Mouse (Mus musculus) CH12.LX (cell line): Measurements from ENCODE around the gene Yaf2. TPM values are rescaled to one million over a fixed set of nuclear protein-coding genes. Genes with fewer than 3 reads are reported as not detected.

ENCODE experiments used
- DNase-seq: peaks from one replicate; pipeline ENCODE4 v3.0.0-alpha.2; 2013; ENCODE audit errors: extremely low read depth
- H3K27ac ChIP-seq: 2 replicates; pipeline ENCODE4 v1.5.1; 2012; ENCODE audit warnings: low read depth, mild to moderate bottlenecking, control low read depth, moderate library complexity; ENCODE audit not compliant: insufficient read depth
- H3K27me3 ChIP-seq: replicated peaks from 2 replicates; pipeline ENCODE3; 2012; ENCODE audit warnings: inconsistent platforms
- H3K36me3 ChIP-seq, 2 experiments: replicated peaks in 1 of 2; 2 replicates each; pipeline versions ENCODE3 to v1.6.1; 2012; ENCODE audit warnings: inconsistent platforms in 1 of 2, low read length in 1 of 2, mild to moderate bottlenecking in 1 of 2, mixed read lengths in 1 of 2, moderate library complexity in 1 of 2; ENCODE audit not compliant: control insufficient read depth in 1 of 2, insufficient read depth in 1 of 2
- H3K4me1 ChIP-seq, 2 experiments: 2 replicates each; pipeline ENCODE4 v1.6.1; 2012; ENCODE audit warnings: inconsistent platforms in 1 of 2, moderate library complexity in 1 of 2; ENCODE audit not compliant: insufficient read depth in 2 of 2, control insufficient read depth in 1 of 2
- H3K4me2 ChIP-seq: 2 replicates; pipeline ENCODE4 v1.6.1; 2012; ENCODE audit warnings: low read depth, mild to moderate bottlenecking, control low read depth; ENCODE audit not compliant: poor library complexity, insufficient read depth, severe bottlenecking
- H3K4me3 ChIP-seq, 3 experiments: fragments of 150-350 bp in 1 of 3; sonication (generic) in 1 of 3; replicated peaks in 1 of 3; 2 replicates each; pipeline versions ENCODE3 to v1.5.1; 2011 to 2012; ENCODE audit warnings: low read depth in 2 of 3, low read length in 2 of 3, mild to moderate bottlenecking in 2 of 3, moderate library complexity in 2 of 3, control low read depth in 1 of 3, improper control_type of control experiment in 1 of 3, inconsistent platforms in 1 of 3, mixed read lengths in 1 of 3; ENCODE audit not compliant: poor library complexity in 1 of 3
- H3K79me2 ChIP-seq: replicated peaks from 2 replicates; pipeline ENCODE4 v1.6.1; 2012; ENCODE audit warnings: mild to moderate bottlenecking, moderate library complexity; ENCODE audit not compliant: control insufficient read depth, poor library complexity, insufficient read depth, severe bottlenecking; ENCODE audit errors: extremely low read depth
- H3K9ac ChIP-seq: 2 replicates; pipeline ENCODE4 v1.6.1; 2012; ENCODE audit warnings: low read depth, mild to moderate bottlenecking, control low read depth, moderate library complexity; ENCODE audit not compliant: insufficient read depth
- H3K9me3 ChIP-seq: replicated peaks from 2 replicates; pipeline ENCODE3; 2012; ENCODE audit warnings: low read length, inconsistent platforms, mixed read lengths
- BHLHE40 ChIP-seq: IDR thresholded peaks from 2 replicates; pipeline ENCODE4 v1.6.1; 2011; ENCODE audit warnings: mild to moderate bottlenecking, low read depth, low read length, improper control_type of control experiment
- CHD1 ChIP-seq: IDR thresholded peaks from 2 replicates; pipeline ENCODE4 v1.6.1; 2012; ENCODE audit warnings: low read depth, low read length, improper control_type of control experiment, inconsistent platforms
- CTCF ChIP-seq, 2 experiments: IDR thresholded peaks in 1 of 2; conservative IDR thresholded peaks in 1 of 2; 2 replicates each; pipeline ENCODE4 v1.5.1; 2011 to 2012; ENCODE audit warnings: low read depth in 2 of 2, low read length in 2 of 2, improper control_type of control experiment in 1 of 2, inconsistent platforms in 1 of 2, mild to moderate bottlenecking in 1 of 2, moderate library complexity in 1 of 2
- EP300 ChIP-seq: IDR thresholded peaks from 2 replicates; pipeline ENCODE4 v1.6.1; 2011; ENCODE audit warnings: low read length, improper control_type of control experiment
- ETS1 ChIP-seq: conservative IDR thresholded peaks from 2 replicates; pipeline ENCODE4 v1.6.1; 2012; ENCODE audit warnings: low read depth, mild to moderate bottlenecking, inconsistent platforms, low read length, improper control_type of control experiment, moderate library complexity
- GABPA ChIP-seq: IDR thresholded peaks from 2 replicates; pipeline ENCODE4 v1.6.1; 2012; ENCODE audit warnings: low read depth, low read length, improper control_type of control experiment, inconsistent platforms; ENCODE audit not compliant: insufficient replicate concordance
- HCFC1 ChIP-seq: IDR thresholded peaks from 2 replicates; pipeline ENCODE4 v1.6.1; 2012; ENCODE audit warnings: low read depth, mild to moderate bottlenecking, inconsistent platforms, low read length, improper control_type of control experiment
- IRF4 ChIP-seq: IDR thresholded peaks from 2 replicates; pipeline ENCODE4 v1.6.1; 2014; ENCODE audit warnings: low read depth, mild to moderate bottlenecking, inconsistent platforms, low read length, improper control_type of control experiment
- JUND ChIP-seq: conservative IDR thresholded peaks from 2 replicates; pipeline ENCODE4 v1.6.1; 2011; ENCODE audit warnings: low read depth, low read length, improper control_type of control experiment
- MAFK ChIP-seq: IDR thresholded peaks from 2 replicates; pipeline ENCODE4 v1.6.1; 2011; ENCODE audit warnings: low read length, improper control_type of control experiment; ENCODE audit not compliant: insufficient replicate concordance
- MAX ChIP-seq: IDR thresholded peaks from 2 replicates; pipeline ENCODE4 v1.6.1; 2011; ENCODE audit warnings: low read length, improper control_type of control experiment
- MXI1 ChIP-seq: IDR thresholded peaks from 2 replicates; pipeline ENCODE4 v1.6.1; 2011; ENCODE audit warnings: mild to moderate bottlenecking, low read depth, low read length, improper control_type of control experiment
- PAX5 ChIP-seq: IDR thresholded peaks from 2 replicates; pipeline ENCODE4 v1.6.1; 2012; ENCODE audit warnings: low read length, inconsistent platforms, mixed read lengths
- RAD21 ChIP-seq: IDR thresholded peaks from 2 replicates; pipeline ENCODE4 v1.6.1; 2011; ENCODE audit warnings: low read depth, mild to moderate bottlenecking, low read length, improper control_type of control experiment, moderate library complexity
- SIN3A ChIP-seq: IDR thresholded peaks from 2 replicates; pipeline ENCODE4 v1.6.1; 2012; ENCODE audit warnings: low read length, improper control_type of control experiment, inconsistent platforms
- UBTF ChIP-seq: IDR thresholded peaks from 2 replicates; pipeline ENCODE4 v1.6.1; 2012; ENCODE audit warnings: low read depth, mild to moderate bottlenecking, inconsistent platforms, low read length, improper control_type of control experiment, moderate library complexity
- USF1 ChIP-seq: IDR thresholded peaks from 2 replicates; pipeline ENCODE4 v1.6.1; 2014; ENCODE audit warnings: low read depth, mild to moderate bottlenecking, inconsistent platforms, low read length, improper control_type of control experiment
- ZKSCAN1 ChIP-seq: IDR thresholded peaks from 2 replicates; pipeline ENCODE4 v1.6.1; 2012; ENCODE audit warnings: low read depth, inconsistent platforms, low read length, improper control_type of control experiment, borderline replicate concordance
- dilution Hi-C: fragments of 300-500 bp; cut with MboI; formaldehyde crosslinking; loops from 2 replicates; pipeline ENCODE4 v1.14.3; 2020; ENCODE audit warnings: low sequenced_read_pairs; ENCODE audit not compliant: extremely low pct_unique_long_range_greater_than_20kb, extremely low pct_ligation_motif_present
- in situ Hi-C: fragments of 300-500 bp; cut with MboI; formaldehyde crosslinking; loops from 3 replicates; pipeline ENCODE4 v1.14.3; 2019; ENCODE audit warnings: low sequenced_read_pairs, low pct_ligation_motif_present, low pct_unique_long_range_greater_than_20kb, mixed read lengths
- polyA plus RNA-seq: library from polyadenylated mRNA; unstranded; fragments of >175 nt; gene quantifications from 2 replicates; pipeline ENCODE4 v1.2.1, GENCODE M21; 2012; ENCODE audit warnings: low read depth; ENCODE audit not compliant: insufficient read length
- total RNA-seq, 2 experiments: library from RNA; depleted of rRNA; stranded (reverse); fragments of 300-350 nt in 1 of 2; fragments of >200 nt in 1 of 2; gene quantifications; 2 replicates each; pipeline ENCODE4 v1.2.3; 2012 to 2014

Yaf2 gene
- total and polyA plus RNA-seq, 3 experiments = 32.7 to 78.4 (median 46.2) TPM

DNA sequence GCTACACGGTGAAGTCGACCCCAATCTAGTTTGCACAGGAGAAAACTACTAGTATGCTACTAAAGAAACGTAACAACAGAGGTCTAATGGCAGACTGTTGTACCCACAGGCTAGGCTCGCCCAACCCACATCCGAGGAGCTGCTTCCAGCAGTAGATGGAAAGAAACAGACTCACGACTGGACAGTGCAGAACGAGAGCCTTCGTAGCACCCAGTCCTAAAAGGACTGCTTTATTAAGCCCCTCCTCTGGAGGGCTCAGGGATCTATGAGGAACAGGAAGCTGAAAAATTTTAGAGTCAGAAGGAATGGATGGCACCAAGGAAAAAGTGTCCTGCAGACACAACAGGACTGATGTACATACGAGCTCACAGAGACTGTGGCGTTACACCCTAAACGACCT lies 42.3 kb downstream of the Yaf2 start:
- H3K27me3 ChIP-seq = no peaks in the 10 kb centered on the region
- 0 out of 2 replicates have a peak, but pooled peaks cover 2% of the 10 kb centered on the region for H3K79me2 ChIP-seq
- H3K27ac ChIP-seq = no peak overlapping the region
- DNase-seq = no peak
- peaks cover 0 to 26% of the 10 kb centered on the region in 2 experiments; a peak in 2 of 4 replicates for H3K4me1 ChIP-seq
- H3K4me3 ChIP-seq = no peak overlapping the region
- no peak for TF ChIP-seq PAX5
- no peak for TF ChIP-seq GABPA
- TF ChIP-seq IRF4 = no peak
- TF ChIP-seq USF1 = no peak
- TF ChIP-seq, all 38 proteins: peak for 0
- Histone ChIP-seq H3K4me2 (no peak overlapping the region), H3K9ac (no peak overlapping the region), H3K9me3 (no peaks in the 10 kb centered on the region), H3K36me3 (peaks cover 5 to 50% of the 10 kb centered on the region in 2 experiments)
- dilution Hi-C loops = no loop called here
- in situ Hi-C loops = no loop called here

DNA sequence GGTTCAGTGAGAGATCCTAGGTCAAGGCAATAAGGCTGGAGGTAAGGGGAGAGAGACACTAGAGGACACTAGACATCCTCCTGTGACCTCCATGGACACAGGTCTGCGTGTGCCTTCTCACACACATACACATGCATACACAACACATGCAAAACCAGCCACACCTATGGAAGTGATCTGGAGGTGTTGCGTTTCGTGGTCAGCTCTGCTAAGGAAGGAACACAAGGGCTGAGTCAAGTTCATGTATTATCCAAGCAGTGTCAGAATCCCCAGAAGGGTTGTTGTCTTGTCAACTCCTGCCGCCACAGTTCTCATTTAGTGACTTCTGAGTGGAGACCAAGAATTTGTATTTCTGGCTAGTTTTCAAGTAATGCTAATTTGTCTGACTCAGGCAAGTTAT lies 48.4 kb downstream of the Yaf2 start:
- Histone ChIP-seq H3K36me3 (peaks cover 22 to 71% of the 10 kb centered on the region in 2 experiments), H3K9me3 (no peaks in the 10 kb centered on the region), H3K4me1 (peaks cover 8 to 25% of the 10 kb centered on the region in 2 experiments), H3K4me2 (no peak overlapping the region), H3K27ac (peak overlapping the region; percentile 34; the same call in 1 of the 2 replicates), H3K27me3 (no peaks in the 10 kb centered on the region), H3K4me3 (no peak overlapping the region), H3K79me2 (no peaks in the 10 kb centered on the region), H3K9ac (no peak overlapping the region)
- dilution Hi-C loops = no loop called here
- DNase-seq = no peak
- in situ Hi-C loops = no loop called here
- TF ChIP-seq CTCF (conservative IDR thresholded peaks at IDR 0.05 in 1 of 2, IDR thresholded peaks at IDR 0.05 in 1 of 2; ENCODE audit: low read depth in 2 of 2, low read length in 2 of 2) (0 out of 4 replicates have a peak, but pooled peaks of 1 of the 2 experiments have one; percentile 9), EP300 (no peak)

DNA sequence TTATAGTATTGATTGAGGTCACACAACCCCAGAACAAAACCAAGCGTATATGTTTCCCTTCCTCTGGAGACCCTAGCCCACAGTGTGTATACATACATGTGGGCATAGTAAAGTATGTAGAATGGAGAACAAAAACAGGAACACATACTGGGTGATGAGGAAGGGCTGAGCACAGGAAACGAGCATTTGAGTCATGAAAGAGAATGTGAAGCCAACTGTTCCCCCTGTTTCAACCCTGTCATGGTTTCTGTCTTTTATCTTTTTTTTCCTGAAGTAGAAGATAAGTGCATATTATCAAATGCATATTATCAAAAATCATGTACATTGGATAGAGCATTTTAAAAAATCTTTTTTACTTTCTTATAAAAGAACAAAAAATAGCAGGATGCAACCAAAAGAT lies 49.1 kb downstream of the Yaf2 start:
- Histone ChIP-seq H3K36me3 (peaks cover 25 to 69% of the 10 kb centered on the region in 2 experiments), H3K4me2 (no peak overlapping the region), H3K9me3 (no peaks in the 10 kb centered on the region), H3K27ac (no peak overlapping the region), H3K27me3 (no peaks in the 10 kb centered on the region), H3K9ac (no peak overlapping the region), H3K4me3 (no peak overlapping the region), H3K79me2 (no peaks in the 10 kb centered on the region), H3K4me1 (peaks cover 8 to 26% of the 10 kb centered on the region in 2 experiments)
- DNase-seq = no peak
- in situ Hi-C loops (no loop called here), dilution Hi-C loops (no loop called here)
- TF ChIP-seq UBTF = no peak
- no peak for TF ChIP-seq PAX5
- no peak for TF ChIP-seq MAFK
- no peak for TF ChIP-seq HCFC1
- no peak for TF ChIP-seq MAX
- no peak for TF ChIP-seq SIN3A
- TF ChIP-seq JUND = no peak
- no peak for TF ChIP-seq MXI1
- no peak for TF ChIP-seq BHLHE40
- no peak for TF ChIP-seq ETS1
- no peak for TF ChIP-seq GABPA
- TF ChIP-seq CHD1 = no peak
- no peak for TF ChIP-seq RAD21
- no peak for TF ChIP-seq ZKSCAN1
